Mouse (Mus musculus) cerebellum, adult 18-20 months (tissue): ENCODE data around the gene Cct8l1.

Experiments
- DNase-seq, 2 experiments: peaks; one replicate each; pipeline ENCODE4 v3.0.0; 2021

Cct8l1 gene

DNA sequence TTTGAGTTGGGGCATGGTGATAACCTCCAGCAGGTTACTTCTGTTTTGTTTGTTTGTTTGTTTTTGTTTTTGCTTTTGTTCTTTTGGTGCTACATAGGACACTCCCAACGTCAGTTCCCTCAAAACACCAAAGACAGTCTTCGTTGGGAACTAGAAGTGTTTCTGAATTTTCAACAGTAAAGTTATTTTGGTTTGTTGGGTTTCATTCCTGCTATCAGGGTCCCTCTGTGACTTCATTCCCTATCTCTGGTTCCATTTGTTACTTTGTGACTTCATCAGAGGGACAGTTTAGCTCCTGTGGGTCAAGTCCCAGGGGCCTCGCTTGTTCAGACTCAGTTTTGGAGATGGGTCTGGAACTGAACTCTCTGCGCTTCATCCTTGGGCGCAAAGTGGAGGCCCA, at the start of gene Cct8l1:
Cct8l1 (plus strand) TSS at position 301 of the 400 bp plus-strand sequence.
- DNase-seq = no peak

DNA sequence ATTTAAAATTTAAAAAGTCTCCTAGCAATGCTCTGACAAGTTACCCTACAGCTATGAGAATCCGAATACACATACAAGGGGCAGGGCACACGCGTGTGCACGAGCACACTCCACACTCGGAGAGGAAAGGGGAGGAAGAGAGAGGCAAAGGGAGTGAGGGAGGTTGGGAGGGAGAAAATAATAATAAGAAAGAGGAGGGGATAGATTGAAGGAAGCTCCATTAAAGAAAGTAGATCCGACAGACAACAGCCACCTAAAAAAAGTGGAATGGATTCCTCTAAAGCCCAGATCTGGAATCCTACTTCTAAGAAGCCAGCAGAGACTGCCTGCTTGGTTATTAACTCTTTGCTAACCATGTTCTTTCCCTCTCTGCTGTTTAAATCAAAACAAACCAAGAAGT, 43.8 kb upstream of the Cct8l1 start:
- DNase-seq = no peak

DNA sequence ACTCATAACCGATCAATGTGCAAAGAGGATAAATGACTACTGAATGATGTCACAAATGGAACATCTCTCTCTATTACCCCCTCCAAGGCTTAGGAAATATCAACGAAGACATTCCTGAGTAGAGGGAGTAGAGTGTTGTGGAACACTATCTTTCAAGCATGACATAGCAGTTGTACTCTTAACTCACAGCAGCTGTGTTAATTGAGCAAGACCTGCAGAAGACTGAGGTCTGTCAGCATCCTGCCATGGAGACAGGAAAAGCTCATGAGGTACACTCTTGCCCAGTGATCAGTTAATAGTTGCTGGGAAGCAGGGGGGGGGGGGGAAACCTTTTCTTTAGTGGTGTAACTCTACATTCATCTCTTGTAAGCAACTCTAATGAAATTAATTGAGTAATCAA, 40.1 kb upstream of the Cct8l1 start:
- no peak for DNase-seq

DNA sequence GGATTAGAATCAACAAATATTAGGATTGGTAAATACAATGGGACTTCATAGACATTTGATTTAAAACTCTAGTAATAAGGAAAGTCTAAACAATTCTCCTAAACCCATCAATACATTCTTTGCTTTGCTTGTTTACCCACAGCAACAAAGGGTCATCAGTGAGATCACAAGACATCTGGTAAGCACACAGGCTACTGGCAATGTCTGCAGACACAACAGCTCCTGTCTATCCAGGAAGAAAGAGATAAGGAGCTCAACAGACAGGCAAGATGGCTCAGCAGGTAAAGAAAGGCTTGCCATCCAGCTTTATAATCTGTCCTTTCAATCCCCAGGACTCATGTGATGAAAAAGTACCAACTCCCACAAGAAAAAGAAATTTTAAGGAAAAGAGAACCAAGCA, 37.0 kb upstream of the Cct8l1 start:
- DNase-seq = no peak

DNA sequence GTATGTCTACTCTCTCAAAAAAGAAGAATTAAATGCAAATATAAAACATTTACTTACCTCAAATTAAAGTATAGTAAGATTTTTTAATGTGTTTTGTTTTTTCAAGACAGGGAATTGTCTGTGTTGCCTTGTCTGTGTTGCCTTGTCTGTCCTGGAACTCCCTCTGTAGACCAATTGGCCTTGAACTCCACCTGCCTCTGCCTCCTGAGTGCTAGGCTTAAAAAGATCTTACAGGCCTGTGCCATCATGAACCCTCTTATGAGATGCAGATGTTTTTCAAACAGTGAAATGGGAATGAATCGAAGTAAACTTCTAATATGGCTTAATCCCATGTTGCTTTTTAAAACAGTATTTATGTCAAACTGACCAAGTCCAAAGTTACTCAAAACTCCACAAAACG, 19.2 kb upstream of the Cct8l1 start:
- no peak for DNase-seq

DNA sequence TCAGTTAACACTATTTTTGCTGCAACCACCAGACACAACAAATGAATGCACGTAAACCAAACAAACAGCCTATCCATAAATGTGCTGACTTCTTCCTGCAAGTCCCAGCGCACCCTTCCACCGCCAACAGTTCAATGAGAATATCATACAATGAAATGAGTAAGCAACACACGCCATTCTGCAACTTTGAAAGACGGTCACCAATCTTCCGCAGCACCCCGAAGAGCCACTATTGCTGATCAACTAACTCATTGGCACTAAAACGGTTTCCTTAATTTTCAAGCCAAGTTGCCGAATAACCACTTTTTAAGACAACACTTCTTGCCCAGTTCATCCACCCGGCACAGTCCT, 18.5 kb upstream of the Cct8l1 start:
- peak in 1 of 2 experiments; percentile 20 for DNase-seq

DNA sequence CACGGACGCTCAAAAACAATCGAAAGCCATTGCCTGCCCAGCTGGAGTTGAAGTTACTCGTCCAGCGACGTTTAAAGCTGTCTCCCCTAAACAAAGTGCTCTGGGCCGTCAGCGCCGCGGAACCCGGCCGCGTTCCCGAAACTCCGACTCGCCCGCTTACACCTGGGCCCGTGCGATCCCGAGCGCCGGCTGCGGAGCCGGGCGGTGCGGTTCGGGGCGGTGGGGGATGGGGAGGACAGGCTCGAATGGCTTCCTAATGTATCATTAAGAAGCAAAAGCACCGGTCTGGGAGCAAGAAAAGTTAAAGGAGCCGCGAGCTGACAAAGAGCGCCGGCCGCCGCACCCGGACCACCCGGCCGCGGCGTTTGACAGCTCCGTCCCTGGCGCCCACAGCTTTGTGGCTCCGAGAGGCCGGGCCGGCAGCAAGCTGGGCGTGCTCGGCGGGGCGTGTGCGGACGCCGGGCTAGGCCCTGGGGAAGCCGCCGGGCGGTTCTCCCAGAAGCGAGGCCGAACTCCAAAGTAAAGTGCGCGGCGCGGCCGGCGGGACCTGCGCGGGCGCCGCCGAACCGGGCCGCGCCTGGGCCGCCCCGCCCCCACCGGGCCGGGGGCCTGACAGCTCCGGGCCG, 18.0 kb upstream of the Cct8l1 start:
- DNase-seq = peak; percentile 46 to 70

DNA sequence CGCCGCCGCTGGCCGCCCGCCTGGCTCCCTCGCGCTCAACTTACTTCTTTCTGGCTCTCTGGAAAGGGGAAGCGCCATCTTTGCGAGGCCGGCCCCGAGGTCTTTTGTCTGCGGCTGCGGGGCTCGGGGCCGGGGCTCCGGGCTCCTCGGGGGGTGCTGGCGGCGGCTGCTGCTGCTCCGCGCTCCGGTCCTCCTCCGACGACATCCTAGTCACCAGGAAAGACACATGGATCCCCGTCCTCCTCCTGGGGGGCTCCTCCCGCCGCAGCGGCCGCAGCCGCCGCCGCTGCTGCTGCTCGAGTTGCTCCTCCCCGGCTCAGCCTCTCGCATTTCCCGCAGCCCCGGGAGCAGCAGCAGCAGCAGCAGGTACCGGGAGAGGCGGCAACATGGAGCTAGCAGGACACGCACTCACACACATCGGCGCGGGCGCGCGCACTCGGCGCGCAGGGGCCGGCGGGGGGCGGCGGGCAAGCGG, 17.5 kb upstream of the Cct8l1 start, which contains the start of gene Kmt2c:
Kmt2c (minus strand) TSS at position 438 of the 475 bp plus-strand sequence.
- DNase-seq = peak; percentile 70 to 87

DNA sequence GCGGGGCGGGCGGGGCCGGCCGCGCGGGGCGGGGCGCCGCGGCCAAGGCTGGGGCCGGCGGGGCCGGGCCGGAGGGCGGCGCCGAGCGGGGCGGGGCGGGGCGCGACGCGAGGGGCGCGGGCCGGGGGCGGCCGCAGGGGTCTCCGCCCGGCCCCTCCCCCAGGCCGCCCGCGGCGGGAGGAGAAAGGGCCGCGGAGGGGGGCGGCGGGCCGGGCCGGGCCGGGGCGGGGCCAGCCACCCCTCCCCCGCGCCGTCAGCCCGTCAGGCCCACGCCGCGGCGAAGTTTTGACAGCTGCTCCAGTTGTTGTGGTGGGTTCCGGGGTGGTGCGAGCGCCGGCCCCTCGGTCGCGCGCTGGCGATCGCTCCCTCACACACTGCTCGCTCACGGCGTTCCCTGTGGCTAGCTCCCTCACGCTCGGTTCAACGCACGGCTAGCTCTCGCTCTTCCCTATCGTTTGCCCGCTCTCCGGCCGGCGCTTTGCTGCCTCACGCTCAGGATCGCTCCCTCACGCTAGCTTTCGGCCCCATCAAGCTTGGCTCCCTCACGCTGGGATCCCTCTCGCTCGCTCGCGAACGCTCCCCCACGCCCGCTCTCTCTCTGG, 16.9 kb upstream of the Cct8l1 start:
- peak in 1 of 2 experiments; percentile 72 for DNase-seq

DNA sequence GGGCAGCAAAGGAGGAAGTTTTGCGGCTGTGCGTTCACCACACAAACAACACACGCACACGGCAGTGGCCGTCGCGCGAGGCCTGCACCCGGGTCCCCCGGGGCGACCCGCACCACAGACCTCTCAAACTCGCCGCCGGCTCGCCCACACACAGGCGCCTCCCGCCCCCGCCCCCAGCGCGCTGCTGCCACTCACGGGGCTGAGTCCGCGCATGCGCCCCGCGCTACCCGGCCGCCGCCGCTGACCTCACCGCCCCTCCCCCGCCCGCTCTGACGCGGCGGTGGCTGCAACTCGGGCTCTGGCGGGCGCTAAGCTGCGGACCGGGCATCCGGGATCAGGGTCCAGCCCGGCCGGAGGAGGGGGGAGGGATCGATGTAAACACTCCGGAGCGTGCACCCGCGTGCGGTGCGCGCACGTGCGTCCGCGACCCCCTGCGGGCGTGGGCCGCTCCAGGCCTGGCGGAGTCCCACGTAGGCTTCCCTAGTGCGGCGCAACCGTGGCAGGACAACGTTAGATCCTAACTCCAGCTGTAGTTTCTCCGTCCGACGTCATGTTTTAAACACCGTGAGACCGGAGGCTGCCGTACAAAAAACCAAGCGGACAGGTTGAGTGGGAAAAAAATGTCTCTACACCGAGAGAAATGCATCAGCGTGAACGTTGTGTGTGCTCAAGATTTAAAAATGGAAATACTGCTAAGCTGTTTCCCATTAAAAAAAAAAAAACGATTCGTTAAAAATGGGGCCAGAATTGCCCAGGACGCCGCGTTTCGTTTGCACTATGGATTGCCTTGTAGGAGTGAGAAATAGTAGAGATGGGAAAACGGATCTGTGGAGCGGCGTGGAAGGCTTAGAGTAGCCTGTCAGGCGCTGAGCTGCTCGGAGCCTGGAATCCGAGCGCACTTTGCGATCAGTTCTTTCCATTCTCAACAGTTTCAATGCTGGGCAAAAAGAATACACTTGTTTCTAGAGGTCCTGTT, 16.2 kb upstream of the Cct8l1 start:
- DNase-seq = peak; percentile 96 to 100

DNA sequence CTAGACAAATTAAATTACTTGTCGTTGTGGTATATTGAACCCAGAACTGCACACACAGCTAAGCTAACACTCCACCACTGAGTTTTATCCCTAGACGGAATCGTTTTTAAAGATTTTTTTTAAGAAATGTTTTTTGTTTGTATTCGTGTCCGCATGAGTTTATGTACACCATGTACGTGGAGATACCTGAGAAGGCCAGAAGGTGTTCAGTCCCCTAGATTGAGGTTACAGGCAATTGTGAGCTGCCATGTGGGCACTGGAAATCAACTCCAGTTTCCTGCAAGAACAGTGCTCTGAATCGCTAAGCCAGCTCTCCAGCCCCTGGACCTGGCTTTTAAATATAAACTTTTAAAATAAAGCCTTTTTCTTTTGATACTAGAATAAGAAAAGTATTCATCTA, 15.2 kb upstream of the Cct8l1 start:
- DNase-seq = peak in 1 of 2 experiments; percentile 19

DNA sequence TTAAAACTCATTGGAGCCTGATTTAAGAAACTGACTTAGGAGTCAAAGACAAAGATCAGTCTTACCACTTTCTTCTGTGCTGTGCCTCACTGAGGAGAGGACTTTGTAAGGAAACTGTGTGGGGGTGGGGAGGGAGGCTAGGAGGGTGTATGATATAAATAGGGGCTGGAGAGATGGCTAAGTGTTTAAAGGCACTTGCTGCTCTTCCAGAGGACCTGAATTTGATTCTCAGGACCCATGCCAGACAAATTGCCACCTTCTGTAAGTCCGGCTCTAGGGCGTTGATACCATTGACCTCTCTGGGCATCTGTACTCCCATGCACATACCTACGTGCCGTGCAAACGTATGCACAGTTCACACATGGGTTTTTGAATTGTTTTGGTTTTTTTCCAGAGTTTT, 9.8 kb upstream of the Cct8l1 start:
- no peak for DNase-seq

DNA sequence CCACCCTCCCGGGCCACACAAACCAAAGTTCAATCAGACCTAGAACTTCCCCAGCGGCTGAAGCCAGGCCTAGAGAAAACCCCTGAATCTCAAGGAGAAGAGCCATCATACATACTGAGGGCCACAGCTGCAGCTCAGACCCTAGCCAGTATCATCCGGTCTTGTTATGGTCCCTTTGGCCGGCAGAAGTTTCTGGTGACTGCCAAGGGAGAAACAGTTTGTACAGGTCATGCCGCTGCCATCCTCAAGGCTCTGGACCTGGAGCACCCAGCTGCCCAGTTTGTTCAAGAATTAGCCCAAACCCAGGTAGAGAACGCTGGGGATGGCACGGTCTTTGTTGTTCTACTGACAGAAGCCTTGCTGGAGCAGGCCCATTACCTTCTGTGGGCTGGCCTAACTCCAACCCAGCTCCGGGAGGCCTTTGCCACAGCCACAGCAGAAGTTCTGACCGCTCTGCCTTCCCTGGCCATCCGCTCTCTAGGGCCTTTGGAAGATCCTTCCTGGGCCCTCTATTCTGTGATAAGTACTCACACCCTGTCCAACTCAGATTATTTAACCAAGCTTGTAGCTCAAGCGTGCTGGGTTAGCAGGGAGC, 531 bp downstream of the Cct8l1 start:
- DNase-seq = no peak

DNA sequence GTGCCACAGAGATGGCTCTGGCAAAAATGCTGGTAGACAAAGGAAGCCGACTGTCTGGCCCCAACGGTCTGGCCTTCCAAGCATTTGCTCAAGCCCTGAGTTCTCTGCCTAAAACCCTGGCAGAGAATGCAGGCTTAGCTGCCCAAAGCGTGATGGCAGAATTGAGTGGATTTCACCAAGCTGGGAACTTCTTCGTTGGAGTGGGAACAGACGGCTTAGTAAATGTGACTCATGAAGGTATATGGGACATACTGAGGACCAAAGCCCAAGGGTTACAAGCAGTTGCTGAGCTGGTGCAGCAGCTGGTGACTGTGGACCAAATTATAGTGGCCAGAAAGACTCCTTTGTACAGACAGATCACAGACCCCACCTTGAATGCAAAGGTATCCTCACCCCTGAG, 1.7 kb downstream of the Cct8l1 start:
- no peak for DNase-seq

DNA sequence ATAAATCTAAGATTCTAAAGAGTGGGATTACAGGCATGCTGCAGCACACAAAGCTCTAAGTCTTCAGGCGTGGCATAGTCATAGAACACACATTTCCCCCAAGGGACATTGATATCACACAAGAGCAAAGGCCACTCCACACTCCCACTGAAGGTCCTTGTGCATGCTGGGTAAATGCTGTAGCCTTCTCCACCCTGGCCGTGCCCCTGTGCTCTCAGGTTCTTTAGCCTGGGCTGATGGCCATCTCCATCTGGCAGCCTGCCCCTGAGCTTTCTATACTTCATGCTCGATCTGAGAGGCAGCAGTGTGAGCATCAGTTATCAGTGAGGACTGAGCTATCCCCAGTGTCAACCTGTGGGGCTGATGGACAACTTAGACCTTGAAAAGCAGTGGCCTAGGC, 4.0 kb downstream of the Cct8l1 start:
- peak; percentile 48 to 62 for DNase-seq

DNA sequence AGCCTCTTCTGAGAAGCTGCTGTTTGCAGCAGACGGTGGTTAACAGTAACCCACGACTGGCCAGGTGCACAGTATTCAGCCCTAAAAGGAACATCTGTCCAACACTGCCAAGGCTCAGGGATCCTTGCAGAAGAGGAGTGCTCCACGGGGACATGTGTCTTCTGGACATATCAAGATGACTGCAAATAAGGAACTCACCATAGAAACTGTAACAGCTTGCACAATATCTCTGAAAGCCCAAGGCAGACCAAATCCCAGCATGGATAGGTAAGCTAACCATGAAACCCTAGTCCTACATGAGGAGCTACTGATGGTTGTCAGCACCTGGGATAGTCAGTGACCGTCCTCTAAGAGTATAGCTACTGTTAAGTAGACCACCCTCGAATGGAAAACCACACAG, 5.6 kb downstream of the Cct8l1 start:
- DNase-seq = no peak

DNA sequence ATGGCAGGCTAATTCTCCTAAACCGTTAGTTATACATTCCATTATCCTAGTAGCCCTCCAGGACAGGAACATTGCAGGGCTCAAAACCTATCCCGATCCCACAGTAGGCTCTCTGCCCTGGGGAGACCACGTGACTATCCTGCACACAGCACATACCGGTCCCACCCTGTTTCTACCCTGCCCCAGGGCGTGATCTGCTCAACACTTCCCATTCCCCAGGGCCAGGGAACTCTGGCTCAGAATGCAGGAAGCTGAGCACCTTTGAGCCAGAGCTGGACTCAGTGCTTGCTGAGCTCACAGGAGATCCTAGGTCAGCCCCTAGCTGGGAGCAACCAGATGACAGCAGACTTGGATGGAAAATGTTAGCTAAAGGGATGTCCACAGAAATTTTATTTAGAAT, 10.2 kb downstream of the Cct8l1 start:
- no peak for DNase-seq

DNA sequence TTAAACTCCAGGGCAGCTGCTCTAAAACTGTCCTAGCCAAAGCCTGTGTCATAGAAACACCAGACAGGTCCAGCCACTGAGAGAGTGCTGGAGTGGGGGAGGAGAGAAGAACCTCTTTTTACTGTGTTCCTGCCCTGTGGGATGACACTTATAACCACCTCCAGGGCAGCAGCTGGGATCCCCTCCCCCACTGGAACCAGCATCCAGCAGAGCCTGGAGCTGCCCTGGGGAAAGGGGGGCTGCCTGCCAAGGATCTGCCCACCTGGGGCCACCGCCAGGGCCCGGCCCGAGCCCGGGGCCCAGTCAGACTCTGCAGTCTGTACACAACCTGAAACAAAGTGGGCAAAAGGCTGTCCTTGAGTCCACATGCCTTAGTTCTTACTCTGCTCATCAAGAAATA, 11.1 kb downstream of the Cct8l1 start:
- peak; percentile 21 to 37 for DNase-seq

DNA sequence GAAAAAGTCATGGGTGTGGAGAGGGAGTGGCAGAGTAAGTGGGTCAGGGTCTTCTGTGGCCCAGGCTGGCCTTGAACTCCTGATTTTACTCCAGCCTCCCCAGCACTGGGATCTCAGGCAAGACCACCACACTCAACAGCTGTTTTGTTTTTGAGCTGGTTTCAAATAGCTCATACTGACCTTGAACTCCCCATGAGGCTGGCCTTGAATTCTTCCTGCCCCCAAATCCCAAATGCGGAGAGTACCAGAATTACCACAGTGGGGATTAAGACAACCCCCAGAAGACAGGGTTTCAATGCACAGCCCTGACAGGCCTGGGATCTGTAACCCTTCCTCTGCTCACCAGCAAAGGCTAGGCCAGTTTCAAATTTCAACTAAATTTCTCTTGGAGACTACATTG, 12.1 kb downstream of the Cct8l1 start:
- no peak for DNase-seq

DNA sequence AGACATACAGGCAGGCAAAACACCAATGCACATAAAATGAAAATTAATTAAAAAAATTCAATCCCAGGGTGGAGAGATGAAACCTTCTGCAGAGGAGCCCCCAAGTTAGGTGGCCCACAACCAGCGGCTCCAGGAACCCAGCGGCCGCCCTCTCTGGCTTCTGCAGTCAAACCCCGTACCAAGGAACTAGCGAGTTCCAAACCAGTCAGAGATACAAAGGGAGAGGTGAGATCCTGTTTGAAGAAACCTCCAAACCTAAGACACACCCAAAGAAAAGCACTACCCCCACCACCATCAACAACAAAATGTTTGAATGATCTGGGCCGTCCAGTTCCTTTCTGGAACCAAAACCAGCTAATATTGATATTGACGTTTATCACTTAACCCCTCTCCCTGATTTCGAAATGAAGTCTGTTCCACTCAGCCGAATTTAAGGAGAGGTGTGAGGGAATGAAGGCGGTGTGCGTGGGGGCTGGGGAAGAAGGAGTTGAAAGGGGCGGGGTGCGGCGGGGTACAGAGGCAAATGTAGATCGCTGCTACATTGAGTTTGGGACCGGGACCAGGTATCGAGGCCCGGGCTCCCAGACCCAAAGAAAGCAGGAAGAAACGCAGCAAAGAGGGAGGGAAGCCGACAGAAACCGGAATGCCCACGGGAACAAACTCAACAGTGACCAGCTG, 13.1 kb downstream of the Cct8l1 start:
- peak in 1 of 2 experiments; percentile 18 for DNase-seq

DNA sequence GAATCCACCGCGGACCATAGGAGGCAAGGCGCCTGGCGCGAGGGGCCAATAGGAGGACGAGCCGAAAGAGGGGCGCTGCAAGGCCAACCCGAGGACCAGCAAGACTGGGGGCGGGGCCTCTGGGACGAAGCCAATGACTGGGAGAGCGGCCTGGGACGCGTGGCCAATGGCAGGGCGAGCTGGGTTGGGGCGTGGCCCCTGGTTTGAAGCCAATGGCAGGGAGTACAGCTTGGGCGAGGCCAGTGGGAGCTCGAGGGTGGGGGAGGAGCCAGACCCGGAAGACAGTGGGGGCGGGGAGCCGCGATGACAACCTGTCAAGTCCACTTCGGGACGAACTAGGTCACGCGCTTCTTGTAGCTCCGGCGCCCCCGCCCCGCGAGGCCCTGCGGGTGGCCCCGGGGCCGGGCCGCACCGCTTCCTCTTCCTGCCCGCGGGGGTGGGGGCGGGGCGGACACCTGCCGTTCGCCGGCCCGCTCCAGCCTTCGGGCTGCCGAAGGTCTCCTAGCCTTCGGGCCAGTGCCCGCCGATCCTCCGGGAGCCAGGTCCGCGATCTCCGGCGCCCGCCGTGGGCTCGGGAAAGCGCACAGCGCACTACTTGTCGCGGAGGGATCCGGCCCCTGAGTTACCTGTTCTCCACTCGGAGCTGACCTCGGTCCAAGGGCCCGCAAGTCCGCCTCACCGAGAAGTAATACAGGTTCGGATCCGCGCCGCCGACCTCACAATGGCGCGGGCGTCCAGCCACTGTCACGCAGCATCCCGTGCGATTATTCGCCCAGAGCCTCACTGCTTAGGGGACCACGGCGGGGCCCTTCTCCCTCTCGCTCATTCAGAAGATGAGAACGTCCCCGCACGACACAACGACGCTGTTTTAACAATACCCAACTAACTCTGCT, 13.9 kb downstream of the Cct8l1 start:
- peak; percentile 100 for DNase-seq

DNA sequence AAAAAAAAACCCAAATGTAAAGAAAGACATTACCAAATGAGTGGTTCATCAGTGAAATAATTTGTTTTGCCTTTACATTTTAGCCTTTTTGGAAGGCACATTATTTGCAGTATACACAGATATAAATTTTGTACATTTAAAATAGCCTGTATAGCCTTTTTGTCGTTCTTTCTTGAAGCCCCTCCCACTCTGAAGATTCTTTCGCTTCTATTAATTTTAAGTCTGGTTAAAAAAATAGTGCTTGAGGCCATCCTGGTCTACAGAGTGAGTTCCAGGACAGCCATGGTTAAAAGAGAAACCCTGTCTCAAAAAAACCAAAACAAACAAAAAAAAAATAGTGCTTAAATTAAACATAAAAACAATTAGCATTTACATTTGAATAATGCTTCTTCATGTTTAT, 14.8 kb downstream of the Cct8l1 start:
- DNase-seq = no peak
